Comparison of ENCODE assay signal across 8 mouse cellular contexts in the genomic region with DNA sequence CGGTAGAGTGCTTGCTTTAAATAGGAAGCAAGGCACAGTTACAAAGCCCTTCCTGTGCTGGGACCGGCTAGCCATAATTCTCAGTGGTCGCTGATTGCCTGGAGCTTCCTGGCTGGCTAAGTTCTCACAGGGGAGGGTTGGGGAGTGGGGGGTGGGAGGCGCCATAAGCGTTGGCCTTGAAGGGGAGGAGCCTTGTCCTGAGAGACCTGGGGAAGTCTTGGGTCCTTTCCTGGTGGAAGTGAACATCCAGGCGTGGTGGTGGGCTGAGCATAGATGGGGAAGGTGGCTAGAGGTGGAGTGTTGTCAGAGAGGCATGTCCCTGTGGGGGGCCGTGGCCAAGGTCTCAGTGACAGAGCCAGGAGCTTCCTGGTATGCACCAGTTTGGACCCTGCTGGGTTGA. TPM values are rescaled to one million over a fixed set of nuclear protein-coding genes. Genes with fewer than 3 reads are reported as not detected.
DNase-seq lines count a peak whose midpoint lies in the region; ATAC-seq and TF ChIP-seq lines count a peak whose summit lies in the region.
"Had no signal": no experiment of that assay in that cellular context is flagged by ENCODE, and none has a peak within 500 bp of the region (broad histone marks: within the 10 kb centered on the region; RNA-seq: fewer than 3 reads in every experiment).

No protein-coding gene starts in this region.

- no peak overlapping the region for H3K9ac ChIP-seq in hindbrain, embryonic 15.5 days
- no peak overlapping the region for H3K9ac ChIP-seq in hindbrain, embryonic 11.5 days (ENCODE audit: low read depth, low read length)

- H3K27me3 ChIP-seq in hindbrain, embryonic 15.5 days = no peaks in the 10 kb centered on the region
- H3K27me3 ChIP-seq in hindbrain, embryonic 11.5 days (ENCODE audit: control insufficient read depth, insufficient read depth, low read length) = no peaks in the 10 kb centered on the region
- H3K27me3 ChIP-seq in E14TG2a.4 (ENCODE audit: insufficient read depth, low read length) = no peaks in the 10 kb centered on the region

- no peak for TF ChIP-seq CTCF in E14TG2a.4 (conservative IDR thresholded peaks at IDR 0.05; ENCODE audit: low read length)

- H3K4me1 ChIP-seq in hindbrain, embryonic 15.5 days (replicated peaks) = peaks cover 45% of the 10 kb centered on the region
- peaks cover 11% of the 10 kb centered on the region for H3K4me1 ChIP-seq in hindbrain, embryonic 11.5 days (replicated peaks; ENCODE audit: control insufficient read depth, insufficient read depth, low read length)
- peaks cover 91% of the 10 kb centered on the region for H3K4me1 ChIP-seq in E14TG2a.4 (replicated peaks; ENCODE audit: low read depth, low read length)

- no peak for ATAC-seq in hindbrain, embryonic 15.5 days (ENCODE audit: low FRiP score, low read depth)
- ATAC-seq in hindbrain, embryonic 11.5 days (ENCODE audit: low FRiP score) = no peak
- no peak for ATAC-seq in erythroblast, adult 5-6 weeks (replicated peaks; ENCODE audit: low FRiP score, poor library complexity, severe bottlenecking)

- no peaks in the 10 kb centered on the region for H3K9me3 ChIP-seq in hindbrain, embryonic 15.5 days
- H3K9me3 ChIP-seq in hindbrain, embryonic 11.5 days (ENCODE audit: control insufficient read depth, low read length) = no peaks in the 10 kb centered on the region
- H3K9me3 ChIP-seq in E14TG2a.4 (ENCODE audit: low read length) = no peaks in the 10 kb centered on the region

- H3K36me3 ChIP-seq in hindbrain, embryonic 15.5 days = no peaks in the 10 kb centered on the region
- no peaks in the 10 kb centered on the region for H3K36me3 ChIP-seq in hindbrain, embryonic 11.5 days (ENCODE audit: control insufficient read depth, insufficient read depth, low read length)
- peaks cover 50% of the 10 kb centered on the region for H3K36me3 ChIP-seq in E14TG2a.4 (ENCODE audit: insufficient read depth, low read length)

- H3K27ac ChIP-seq in hindbrain, embryonic 15.5 days (replicated peaks) = peak overlapping the region; percentile 45; the same call in 1 of the 2 replicates
- no peak overlapping the region for H3K27ac ChIP-seq in hindbrain, embryonic 11.5 days (ENCODE audit: low read depth, low read length)

- DNase-seq in hindbrain, embryonic 11.5 days (ENCODE audit: low spot score) = no peak
- peak; percentile 69 for DNase-seq in 416B (ENCODE audit: low read depth)
- peak; percentile 63 for DNase-seq in kidney, postnatal 10 days
- no peak for DNase-seq in retina, embryonic 14.5 days (ENCODE audit: low spot score)
- DNase-seq: cerebellum, postnatal 25 days had no signal

- no peak overlapping the region for H3K4me3 ChIP-seq in hindbrain, embryonic 15.5 days
- no peak overlapping the region for H3K4me3 ChIP-seq in hindbrain, embryonic 11.5 days (ENCODE audit: low read depth, low read length)
- H3K4me3 ChIP-seq in E14TG2a.4 (replicated peaks; ENCODE audit: low read length) = peak overlapping the region; percentile 21

- 37% methylated on average over 7 of the region's 7 CpGs for WGBS in hindbrain, embryonic 15.5 days
- WGBS in hindbrain, embryonic 11.5 days = 39% methylated on average over 7 of the region's 7 CpGs

- no peak overlapping the region for H3K4me2 ChIP-seq in hindbrain, embryonic 15.5 days
- H3K4me2 ChIP-seq in hindbrain, embryonic 11.5 days (replicated peaks; ENCODE audit: low read depth, low read length) = no peak overlapping the region

RNA-seq across cellular contexts. Expression of a gene that starts 8.8 kb away (rescaled TPM):
- 33.5 and 33.9 TPM in 2 replicates for polyA plus RNA-seq in hindbrain, embryonic 15.5 days (2015; fragmentation: Nextera tagmentation; extraction: Ambion mirVana)
- 11.6 and 13.1 TPM in 2 replicates for polyA plus RNA-seq in hindbrain, embryonic 11.5 days (2014; fragmentation: Nextera tagmentation; extraction: Ambion mirVana)
- 3.1 and 5.8 TPM in 2 replicates for total RNA-seq in erythroblast, adult 5-6 weeks (2015; ENCODE audit: low replicate concordance)
- total RNA-seq in erythroblast, adult 5-6 weeks (2017; ENCODE audit: low replicate concordance) = 2.6 and 5.6 TPM in 2 replicates

RNA-seq across cellular contexts. Expression of a gene that starts 37.7 kb away (rescaled TPM):
- 296 and 323 TPM in 2 replicates for polyA plus RNA-seq in hindbrain, embryonic 15.5 days (2015; fragmentation: Nextera tagmentation; extraction: Ambion mirVana)
- polyA plus RNA-seq in hindbrain, embryonic 11.5 days (2014; fragmentation: Nextera tagmentation; extraction: Ambion mirVana) = 62.8 and 64.7 TPM in 2 replicates
- total RNA-seq in erythroblast, adult 5-6 weeks (2015; ENCODE audit: low replicate concordance) = 0.96 and 1.3 TPM in 2 replicates
- total RNA-seq in erythroblast, adult 5-6 weeks (2017; ENCODE audit: low replicate concordance) = 0.34 and 0.56 TPM in 2 replicates

Comparison
In these comparisons a context has a peak if more than half of its experiments do, and no peak if none do; other contexts are left out.
1. DNase-seq: peak in 416B (single experiment) and kidney, postnatal 10 days (single experiment); none in hindbrain, embryonic 11.5 days (single experiment) and retina, embryonic 14.5 days (single experiment).